Mouse (Mus musculus): Measurements from ENCODE around the gene Trmt2a.
"Not testable (repeated sequence)": the region's sequence is repeated elsewhere in the genome, so short reads cannot be mapped to it uniquely, and the experiment has no call there.

The Trmt2a gene

DNA sequence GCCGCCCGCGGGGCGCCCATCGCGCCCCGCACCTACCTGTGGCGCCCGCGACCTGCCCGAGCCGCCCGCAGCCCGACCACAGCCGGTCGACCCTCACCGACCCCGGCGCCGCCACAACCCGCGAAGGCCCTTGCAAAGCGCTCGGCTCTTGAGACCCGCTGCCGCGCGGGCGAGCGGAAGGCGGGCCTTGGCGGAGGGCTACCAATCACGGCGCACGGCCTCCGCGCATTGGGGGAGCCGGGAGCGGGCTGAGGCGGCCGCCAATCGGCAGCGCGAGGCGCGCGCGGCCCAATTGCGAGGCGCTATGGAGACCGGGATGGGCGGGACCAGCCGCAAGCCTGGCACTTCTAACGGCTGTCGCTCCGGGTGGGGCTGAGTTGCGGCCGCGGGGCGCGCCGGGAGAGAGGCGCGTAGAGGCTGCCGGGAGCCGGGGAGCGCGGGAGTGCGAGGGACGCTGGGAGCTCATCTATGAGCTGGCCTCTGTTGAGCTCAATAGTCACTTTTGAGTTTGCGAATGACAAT lies 40.6 kb downstream of the Trmt2a start, which contains the start of gene Dgcr8:
TSS of gene Dgcr8 (minus strand) at position 180 of the 522 bp plus-strand sequence.
- peak; percentile 97 to 98 for DNase-seq

DNA sequence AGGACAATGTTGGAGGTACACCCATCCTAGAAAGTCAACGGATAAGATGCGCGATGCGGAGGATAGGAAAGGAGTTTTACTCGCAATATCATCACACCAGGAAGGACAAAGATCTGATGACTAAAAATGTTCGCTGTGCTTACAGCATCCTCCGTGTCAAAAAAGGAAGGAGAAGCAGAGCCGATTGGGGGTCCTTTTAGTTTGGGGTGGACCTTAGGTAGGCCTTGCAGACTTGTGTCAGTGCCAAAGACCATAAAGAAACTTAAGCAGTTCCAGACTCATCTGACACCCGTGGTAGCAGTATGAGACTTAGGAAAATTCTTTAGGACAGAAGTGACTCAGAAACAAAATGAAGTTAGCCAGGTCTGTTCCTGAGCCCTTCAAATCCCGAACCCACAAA lies 41.1 kb downstream of the Trmt2a start:
- DNase-seq, result not testable (repeated sequence)

Measured in thymus, adult 18-20 months (tissue).